Mouse (Mus musculus): ENCODE data around the gene Tmco5b.

DNA sequence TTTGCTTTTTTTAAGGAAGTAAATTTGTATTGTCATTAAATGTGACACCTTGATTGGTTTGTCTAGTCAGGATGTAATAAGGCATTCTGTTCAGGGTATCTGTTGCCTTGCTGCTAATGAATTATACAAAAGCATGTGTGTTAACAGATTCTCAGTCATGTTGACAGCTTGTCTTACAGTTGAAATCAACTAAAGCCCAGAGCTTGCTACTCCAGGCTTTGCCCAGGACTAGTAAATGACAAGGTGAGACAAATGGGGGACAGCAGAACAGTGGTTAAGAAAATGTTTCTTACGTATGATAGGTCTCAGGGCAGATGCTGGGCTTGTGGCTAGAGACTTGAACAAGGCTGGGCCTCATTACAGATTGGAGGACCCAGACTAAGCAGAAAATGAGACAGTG is 48.5 kb upstream of the Tmco5b start:
- TF ChIP-seq HCFC1 (IDR thresholded peaks at IDR 0.05; ENCODE audit: borderline replicate concordance, insufficient read depth, low read length), result no peak
- TF ChIP-seq ZNF384 (IDR thresholded peaks at IDR 0.05; ENCODE audit: low read depth, low read length), result no peak
